Mouse (Mus musculus) heart, embryonic 10.5 days (tissue): ENCODE results near the gene Capn2. TPM values are rescaled to one million over a fixed set of nuclear protein-coding genes. Genes with fewer than 3 reads are reported as not detected.
A peak's percentile ranks its signal among the peaks of the same experiment; 100 is the strongest.

Experiments
- DNase-seq: peaks from one replicate; pipeline ENCODE4 v3.0.0-alpha.2; 2017; ENCODE audit warnings: low spot score
- H3K27ac ChIP-seq: fragments of 300-500 bp; sonication (generic); 2 replicates; pipeline ENCODE4 v1.5.1; 2016; ENCODE audit warnings: mild to moderate bottlenecking
- H3K27me3 ChIP-seq: fragments of 300-500 bp; sonication (generic); 2 replicates; pipeline ENCODE4 v1.6.1; 2016; ENCODE audit warnings: mild to moderate bottlenecking; ENCODE audit not compliant: poor library complexity, insufficient read depth, severe bottlenecking
- H3K36me3 ChIP-seq: fragments of 300-500 bp; sonication (generic); 2 replicates; pipeline ENCODE4 v1.6.1; 2016; ENCODE audit warnings: mild to moderate bottlenecking, moderate library complexity
- H3K4me1 ChIP-seq: fragments of 300-500 bp; sonication (generic); 2 replicates; pipeline ENCODE4 v1.6.1; 2016; ENCODE audit warnings: mild to moderate bottlenecking
- H3K4me3 ChIP-seq: fragments of 300-500 bp; sonication (generic); 2 replicates; pipeline ENCODE4 v1.5.1; 2016; ENCODE audit warnings: mild to moderate bottlenecking, moderate library complexity
- H3K9me3 ChIP-seq: fragments of 300-500 bp; sonication (generic); 2 replicates; pipeline ENCODE4 v1.6.1; 2016; ENCODE audit warnings: mild to moderate bottlenecking, moderate library complexity
- WGBS: fragments of 180-500 bp; shearing (Covaris S2); methylation state at CpG from one replicate; pipeline ENCODE4 v1.1.7; 2016; 5-methylcytosine and 5-hydroxymethylcytosine counted together
- polyA plus RNA-seq: library from polyadenylated mRNA; unstranded; fragments of >200 nt; fragmentation: Nextera tagmentation; extraction: Ambion mirVana; gene quantifications from 2 replicates; pipeline ENCODE4 v1.2.1, GENCODE M21; 2016

Capn2 gene
- polyA plus RNA-seq, 1 experiment from 2014 or later, result 96.0 TPM

DNA sequence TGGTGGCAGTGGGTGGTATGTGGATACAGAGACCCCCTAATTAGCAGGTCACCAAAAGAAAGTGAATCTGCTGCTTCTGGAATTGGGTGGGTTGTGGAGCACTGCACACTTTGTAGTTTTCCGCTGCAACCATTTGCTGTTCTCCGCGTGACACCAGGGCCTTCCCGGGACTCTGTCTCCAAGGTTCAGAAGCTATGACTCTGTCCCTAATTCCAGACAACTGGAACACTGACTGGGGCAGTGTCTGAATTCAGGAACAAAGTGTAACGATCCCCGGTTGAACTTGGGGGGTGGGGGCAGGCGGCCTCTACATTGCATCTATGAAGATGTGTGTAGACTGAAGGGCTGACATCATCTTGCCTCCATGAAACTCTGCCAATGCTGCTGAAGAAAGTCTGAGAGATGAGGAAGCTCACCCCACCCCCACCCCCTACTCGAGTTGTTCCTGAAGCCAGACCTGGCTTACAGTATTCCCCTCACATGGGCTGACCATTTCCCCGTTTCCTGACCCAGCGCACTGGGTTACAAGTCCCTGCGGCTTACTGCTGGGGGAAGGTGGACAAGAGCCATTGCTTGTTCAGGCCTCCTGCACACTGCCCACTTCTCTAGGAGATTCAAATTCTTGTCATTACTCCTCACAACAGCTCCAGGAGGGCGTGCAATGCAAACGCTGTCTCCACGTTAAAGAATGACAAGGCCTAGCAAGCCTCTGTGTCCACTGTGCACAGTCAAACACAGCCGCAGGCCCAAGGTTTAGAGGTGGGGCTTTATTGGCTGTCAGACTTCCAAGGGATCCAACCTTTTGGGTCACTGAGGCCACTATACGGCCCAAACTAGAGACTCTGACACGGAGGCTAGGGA, 22.9 kb downstream of the Capn2 start:
- no peaks in the 10 kb centered on the region for H3K9me3 ChIP-seq
- 59% methylated on average over 17 of the region's 17 CpGs for WGBS
- H3K27me3 ChIP-seq, result no peaks in the 10 kb centered on the region
- H3K27ac ChIP-seq, result peak overlapping the region; percentile 48; the same call in 1 of the 2 replicates
- DNase-seq, result no peak
- H3K4me1 ChIP-seq, result peaks cover 61% of the 10 kb centered on the region
- H3K4me3 ChIP-seq, result no peak overlapping the region
- peaks cover 23% of the 10 kb centered on the region for H3K36me3 ChIP-seq

GRCm38 (mm10) chr1:182491839-182492238, 25.6 kb downstream of the Capn2 start:
- Histone ChIP-seq H3K36me3 (peaks cover 47% of the 10 kb centered on the region), H3K27ac (no peak overlapping the region), H3K4me3 (no peak overlapping the region), H3K27me3 (no peaks in the 10 kb centered on the region), H3K4me1 (peaks cover 39% of the 10 kb centered on the region), H3K9me3 (no peaks in the 10 kb centered on the region)
- WGBS, result 93% methylated on average over 6 of the region's 6 CpGs
- DNase-seq, result no peak

- Histone ChIP-seq H3K4me3 (no peak overlapping the region), H3K36me3 (peaks cover 59% of the 10 kb centered on the region), H3K27me3 (no peaks in the 10 kb centered on the region), H3K9me3 (no peaks in the 10 kb centered on the region), H3K4me1 (peaks cover 31% of the 10 kb centered on the region), H3K27ac (peak overlapping the region; percentile 7; the same call in 1 of the 2 replicates)
- WGBS, result 72% methylated on average over 7 of the region's 7 CpGs
- DNase-seq, result no peak
Measured at GRCm38 (mm10) chr1:182490568-182490967, 26.8 kb downstream of the Capn2 start.

DNA sequence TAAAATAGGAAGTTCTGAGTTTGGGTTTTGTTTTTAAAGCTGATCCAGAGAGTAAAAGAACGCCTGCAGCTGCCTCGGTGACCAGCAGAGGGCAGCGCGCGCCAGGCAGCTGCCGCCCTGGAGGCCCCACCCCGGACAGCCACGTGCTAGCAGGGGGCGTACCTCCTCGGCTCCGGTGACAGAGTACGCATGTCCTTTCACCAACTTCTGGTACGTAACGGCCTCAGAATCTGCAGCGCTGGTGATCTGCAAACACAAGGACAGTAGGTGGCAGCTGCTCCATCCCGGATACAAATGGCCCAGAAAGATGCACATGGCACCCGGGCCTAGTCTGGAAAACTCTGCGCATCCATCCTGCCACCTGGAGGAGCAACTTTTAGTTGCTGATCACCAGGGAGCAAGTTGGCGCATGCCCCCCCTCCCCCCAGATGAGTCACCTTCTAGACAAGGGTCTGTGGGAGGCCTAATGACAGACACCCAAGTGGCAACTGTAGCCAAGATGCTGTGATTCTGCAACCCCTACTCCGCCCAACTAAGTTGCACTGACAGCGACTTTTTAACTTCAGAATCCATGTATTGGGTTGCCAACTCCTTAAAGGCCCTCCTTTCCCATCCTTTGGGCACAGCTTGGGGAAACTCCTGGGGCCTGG, 27.5 kb downstream of the Capn2 start:
- 9% methylated on average over 21 of the region's 21 CpGs for WGBS
- Histone ChIP-seq H3K27me3 (no peaks in the 10 kb centered on the region), H3K4me3 (peak overlapping the region; percentile 39), H3K9me3 (no peaks in the 10 kb centered on the region), H3K4me1 (peaks cover 27% of the 10 kb centered on the region), H3K27ac (peak overlapping the region; percentile 7; the same call in 1 of the 2 replicates), H3K36me3 (peaks cover 65% of the 10 kb centered on the region)
- peak; percentile 95 for DNase-seq

GRCm38 (mm10) chr1:182488503-182488902, 28.9 kb downstream of the Capn2 start:
- Histone ChIP-seq H3K36me3 (peaks cover 77% of the 10 kb centered on the region), H3K9me3 (no peaks in the 10 kb centered on the region), H3K4me1 (peaks cover 18% of the 10 kb centered on the region), H3K4me3 (no peak overlapping the region), H3K27me3 (no peaks in the 10 kb centered on the region), H3K27ac (no peak overlapping the region)
- DNase-seq, result no peak
- WGBS, result 87% methylated on average over 10 of the region's 10 CpGs

DNA sequence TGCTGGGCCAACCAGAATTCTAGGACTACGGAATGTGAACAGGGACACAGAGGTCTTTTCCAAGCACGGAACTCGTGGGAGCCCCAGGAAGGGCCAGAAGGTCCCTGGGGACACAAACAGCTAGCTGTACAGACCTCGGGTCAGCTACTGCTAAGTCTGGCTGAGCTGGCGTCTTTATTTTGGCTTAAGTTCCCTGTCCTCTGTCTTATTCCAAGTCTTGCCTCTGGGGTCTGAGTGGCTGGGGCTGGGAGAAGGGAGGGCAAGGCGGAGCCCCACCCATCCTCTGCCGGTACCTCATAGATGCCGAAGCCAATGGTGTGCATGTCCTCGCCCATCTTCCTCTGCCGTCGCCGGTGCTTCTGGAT, 33.5 kb downstream of the Capn2 start:
- Histone ChIP-seq H3K4me1 (0 out of 2 replicates have a peak, but pooled peaks cover 4% of the 10 kb centered on the region), H3K36me3 (peaks cover 87% of the 10 kb centered on the region), H3K27ac (no peak overlapping the region), H3K4me3 (no peak overlapping the region), H3K9me3 (no peaks in the 10 kb centered on the region), H3K27me3 (no peaks in the 10 kb centered on the region)
- WGBS, result 89% methylated on average over 12 of the region's 12 CpGs
- DNase-seq, result no peak

DNA sequence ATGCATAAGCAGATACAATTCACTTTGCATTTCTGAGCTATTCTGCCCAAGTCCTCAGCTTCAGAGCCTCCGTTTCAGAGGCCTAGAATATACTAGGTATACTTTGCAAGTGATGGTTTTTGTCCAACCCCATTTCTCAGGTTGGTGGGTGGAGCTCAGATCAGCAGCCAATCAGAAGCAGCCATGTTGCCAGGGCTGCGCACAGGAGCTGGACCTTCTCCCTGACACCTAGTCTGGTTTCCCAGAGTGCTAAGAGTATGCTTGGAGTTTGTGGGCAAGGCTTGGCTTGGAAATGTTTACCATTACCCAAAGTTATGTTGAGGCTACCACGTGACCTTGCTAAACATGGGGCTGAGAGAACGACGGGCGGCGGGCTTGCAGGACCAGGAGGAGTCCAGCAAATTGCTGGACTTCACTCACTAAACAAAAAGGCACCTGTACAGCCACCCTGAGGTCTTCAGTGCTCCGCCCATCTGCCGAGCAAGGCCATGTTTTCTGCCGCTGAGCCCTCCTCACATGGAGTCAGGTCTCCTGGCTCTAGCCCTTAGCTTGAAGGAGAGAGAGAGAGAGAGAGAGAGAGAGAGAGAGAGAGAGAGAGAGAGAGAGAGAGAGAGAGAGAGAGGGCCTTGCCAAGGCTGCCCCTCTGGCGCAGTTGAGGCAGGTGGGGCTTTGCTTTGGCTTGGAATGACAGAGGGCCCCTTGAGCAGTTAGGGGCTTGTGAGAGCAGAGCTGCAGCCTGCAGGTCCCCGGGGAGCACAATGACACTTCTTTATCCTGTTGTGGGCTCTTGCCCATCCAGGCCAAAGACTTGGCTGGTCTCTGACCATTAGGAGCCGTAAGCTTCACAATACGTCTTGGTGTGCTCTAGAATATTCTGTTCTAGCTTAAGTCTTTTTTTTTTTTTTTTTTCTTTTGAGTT, 34.2 kb downstream of the Capn2 start:
- Histone ChIP-seq H3K4me1 (0 out of 2 replicates have a peak, but pooled peaks cover 4% of the 10 kb centered on the region), H3K36me3 (peaks cover 86% of the 10 kb centered on the region), H3K27me3 (no peaks in the 10 kb centered on the region), H3K27ac (no peak overlapping the region), H3K9me3 (no peaks in the 10 kb centered on the region), H3K4me3 (no peak overlapping the region)
- 85% methylated on average over 14 of the region's 14 CpGs for WGBS
- DNase-seq, result no peak

- 81% methylated on average over 10 of the region's 10 CpGs for WGBS
Measured at GRCm38 (mm10) chr1:182481646-182482295, 35.6 kb downstream of the Capn2 start.

DNA sequence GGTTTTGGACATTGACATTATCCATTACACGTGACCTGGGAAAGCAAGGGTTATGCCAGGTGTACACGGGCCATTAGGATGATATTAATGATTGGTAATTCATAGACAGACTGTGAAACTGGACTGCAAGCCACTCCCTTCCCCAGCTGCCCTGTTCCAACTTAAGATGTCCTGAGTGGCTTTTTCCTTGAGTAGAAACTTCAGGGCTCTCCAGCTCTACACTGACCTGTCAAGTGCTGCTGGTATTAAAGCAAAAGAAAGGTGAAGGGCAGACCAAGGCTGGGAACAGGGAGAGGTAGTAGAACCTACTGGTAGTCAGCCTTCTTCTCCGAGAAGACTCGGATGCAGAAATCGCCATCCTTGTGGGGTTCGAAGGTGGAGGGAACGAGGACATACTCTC, 36.3 kb downstream of the Capn2 start:
- Histone ChIP-seq H3K36me3 (peaks cover 85% of the 10 kb centered on the region), H3K4me3 (no peak overlapping the region), H3K27me3 (no peaks in the 10 kb centered on the region), H3K4me1 (0 out of 2 replicates have a peak, but pooled peaks cover 4% of the 10 kb centered on the region), H3K9me3 (no peaks in the 10 kb centered on the region), H3K27ac (no peak overlapping the region)
- no peak for DNase-seq
- WGBS, result 93% methylated on average over 7 of the region's 7 CpGs

More at GRCm38 (mm10) chr1:182481646-182482295, 35.6 kb downstream of the Capn2 start:
- Histone ChIP-seq H3K36me3 (peaks cover 87% of the 10 kb centered on the region), H3K4me3 (no peak overlapping the region), H3K27ac (no peak overlapping the region), H3K4me1 (0 out of 2 replicates have a peak, but pooled peaks cover 4% of the 10 kb centered on the region), H3K27me3 (no peaks in the 10 kb centered on the region), H3K9me3 (no peaks in the 10 kb centered on the region)
- DNase-seq, result no peak

- Histone ChIP-seq H3K9me3 (no peaks in the 10 kb centered on the region), H3K4me1 (0 out of 2 replicates have a peak, but pooled peaks cover 4% of the 10 kb centered on the region), H3K27ac (no peak overlapping the region), H3K27me3 (no peaks in the 10 kb centered on the region), H3K36me3 (peaks cover 84% of the 10 kb centered on the region), H3K4me3 (no peak overlapping the region)
- WGBS, result 83% methylated on average over 4 of the region's 4 CpGs
- DNase-seq, result no peak
Measured at GRCm38 (mm10) chr1:182478935-182479334, 38.5 kb downstream of the Capn2 start.

- 0 out of 2 replicates have a peak, but pooled peaks cover 6% of the 10 kb centered on the region for H3K4me1 ChIP-seq
- H3K27ac ChIP-seq, result no peak overlapping the region
- peaks cover 86% of the 10 kb centered on the region for H3K36me3 ChIP-seq
- DNase-seq, result no peak
- no peaks in the 10 kb centered on the region for H3K9me3 ChIP-seq
- H3K4me3 ChIP-seq, result no peak overlapping the region
- 82% methylated on average over 5 of the region's 5 CpGs for WGBS
- no peaks in the 10 kb centered on the region for H3K27me3 ChIP-seq
Measured at GRCm38 (mm10) chr1:182475005-182475796, 42.2 kb downstream of the Capn2 start.
